Mouse (Mus musculus) hindbrain, embryonic 15.5 days (tissue): Measurements from ENCODE around the gene Tpsg1. TPM values are rescaled to one million over a fixed set of nuclear protein-coding genes. Genes with fewer than 3 reads are reported as not detected.

Experiments used
- polyA plus RNA-seq: library from polyadenylated mRNA; unstranded; fragments of >200 nt; fragmentation: Nextera tagmentation; extraction: Ambion mirVana; gene quantifications from 2 replicates; pipeline ENCODE4 v1.2.1, GENCODE M21; 2015

Gene Tpsg1
- polyA plus RNA-seq, 1 experiment from 2014 or later = 0.79 TPM

Other genes starting within 250 kb of the Tpsg1 start
- gene Ptx4, start 248.5 kb upstream of the Tpsg1 start, polyA plus RNA-seq = not detected in 2 replicates
- gene Clcn7, start 235.9 kb upstream of the Tpsg1 start, polyA plus RNA-seq = 29.4 and 32.2 TPM in 2 replicates
- gene Ccdc154, start 206.8 kb upstream of the Tpsg1 start, polyA plus RNA-seq = not detected in 2 replicates
- not detected in 2 replicates for gene Gm38655, start 193.8 kb upstream of the Tpsg1 start, polyA plus RNA-seq
- gene BC003965, start 184.7 kb upstream of the Tpsg1 start, polyA plus RNA-seq = 31.1 and 31.5 TPM in 2 replicates
- 15.1 and 16.2 TPM in 2 replicates for gene Unkl, start 180.9 kb upstream of the Tpsg1 start, polyA plus RNA-seq
- 104 and 107 TPM in 2 replicates for gene Gnptg, start 129.1 kb upstream of the Tpsg1 start, polyA plus RNA-seq
- 60.2 and 61.4 TPM in 2 replicates for gene Tsr3, start 129.1 kb upstream of the Tpsg1 start, polyA plus RNA-seq
- 19.6 and 20.4 TPM in 2 replicates for gene Baiap3, start 112.9 kb upstream of the Tpsg1 start, polyA plus RNA-seq
- 447 and 462 TPM in 2 replicates for gene Ube2i, start 94.7 kb upstream of the Tpsg1 start, polyA plus RNA-seq
- 0.13 TPM in 1 of 2 replicates, not detected in the other for gene Prss34, start 70.9 kb upstream of the Tpsg1 start, polyA plus RNA-seq
- gene Prss28, start 60.6 kb upstream of the Tpsg1 start, polyA plus RNA-seq = not detected in 2 replicates
- not detected in 2 replicates for gene Prss29, start 50.6 kb upstream of the Tpsg1 start, polyA plus RNA-seq
- gene Tpsab1, start 23.7 kb upstream of the Tpsg1 start, polyA plus RNA-seq = not detected in 2 replicates
- 0.14 and 0.23 TPM in 2 replicates for gene Tpsb2, start 3.0 kb upstream of the Tpsg1 start, polyA plus RNA-seq
- gene Cacna1h, start 64.5 kb downstream of the Tpsg1 start, polyA plus RNA-seq = 10.0 and 10.6 TPM in 2 replicates
- gene Tekt4, start 85.3 kb downstream of the Tpsg1 start, polyA plus RNA-seq = 1.1 and 1.3 TPM in 2 replicates
- gene Sstr5, start 128.0 kb downstream of the Tpsg1 start, polyA plus RNA-seq = 0.64 and 0.77 TPM in 2 replicates
- 17.8 and 23.8 TPM in 2 replicates for gene Sox8, start 201.4 kb downstream of the Tpsg1 start, polyA plus RNA-seq
- 23.8 and 25.1 TPM in 2 replicates for gene Lmf1, start 209.8 kb downstream of the Tpsg1 start, polyA plus RNA-seq